In the genomic region with DNA sequence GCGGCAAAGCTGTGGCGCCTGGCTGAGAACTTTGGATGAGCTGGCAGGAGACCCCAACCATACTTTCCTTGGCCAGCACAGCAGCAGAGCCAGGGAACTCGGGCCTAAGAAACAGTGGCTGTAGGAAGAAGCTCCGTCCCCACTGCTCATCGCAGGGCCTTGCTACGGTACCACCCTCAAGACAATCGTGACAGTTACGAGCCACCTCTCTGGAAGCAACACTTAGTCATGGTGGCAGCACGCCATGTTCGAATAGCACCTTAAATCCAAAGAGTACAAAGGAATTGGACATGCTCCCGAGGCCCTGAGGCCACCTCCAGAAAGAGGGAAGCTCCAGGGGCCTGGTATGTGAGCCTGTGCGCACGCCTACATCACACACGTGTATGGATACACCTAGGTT, we compare ENCODE assay signal across 21 mouse cellular contexts.
DNase-seq lines count a peak whose midpoint lies in the region; ATAC-seq and TF ChIP-seq lines count a peak whose summit lies in the region.
"Had no signal": no experiment of that assay in that cellular context is flagged by ENCODE, and none has a peak within 500 bp of the region (broad histone marks: within the 10 kb centered on the region; RNA-seq: fewer than 3 reads in every experiment).

No protein-coding gene starts in this region.

- no peak for TF ChIP-seq POLR2A in olfactory bulb, adult 2 months (IDR thresholded peaks at IDR 0.05; ENCODE audit: insufficient read depth, low read depth, low read length)

- no peak overlapping the region for H3K9ac ChIP-seq in hindbrain, embryonic 13.5 days
- H3K9ac ChIP-seq in hindbrain, embryonic 11.5 days (ENCODE audit: low read depth, low read length): no peak overlapping the region
- no peak overlapping the region for H3K9ac ChIP-seq in midbrain, embryonic 16.5 days (ENCODE audit: low read depth, low read length)
- H3K9ac ChIP-seq: heart, embryonic 15.5 days; limb, embryonic 13.5 days; liver, embryonic 14.5 days had no signal

- DNase-seq in hindbrain, embryonic 11.5 days (ENCODE audit: low spot score): no peak
- DNase-seq in midbrain, embryonic 10.5 days (ENCODE audit: low spot score): no peak
- DNase-seq in frontal cortex, postnatal 25 days (ENCODE audit: low spot score in 2 of 2): peak; percentile 24 to 26
- no peak for DNase-seq in retina, embryonic 14.5 days (ENCODE audit: low spot score)
- no peak for DNase-seq in embryo, embryonic 10.5 days (ENCODE audit: low spot score)
- DNase-seq: adrenal gland, postnatal 14 days; gastrocnemius, adult 2 months; heart, adult 18-20 months; layer of hippocampus, adult 9-11 months; retina, postnatal 1 day had no signal

- no peak overlapping the region for H3K4me2 ChIP-seq in hindbrain, embryonic 13.5 days
- H3K4me2 ChIP-seq in hindbrain, embryonic 11.5 days (replicated peaks; ENCODE audit: low read depth, low read length): no peak overlapping the region
- no peak overlapping the region for H3K4me2 ChIP-seq in midbrain, embryonic 16.5 days (ENCODE audit: low read length)
- H3K4me2 ChIP-seq: heart, embryonic 15.5 days; limb, embryonic 13.5 days had no signal

- H3K4me3 ChIP-seq in hindbrain, embryonic 13.5 days: no peak overlapping the region
- no peak overlapping the region for H3K4me3 ChIP-seq in hindbrain, embryonic 11.5 days (ENCODE audit: low read depth, low read length)
- no peak overlapping the region for H3K4me3 ChIP-seq in midbrain, embryonic 16.5 days (ENCODE audit: low read depth, low read length)
- no peak overlapping the region for H3K4me3 ChIP-seq in midbrain, embryonic 10.5 days
- no peak overlapping the region for H3K4me3 ChIP-seq in olfactory bulb, adult 2 months (ENCODE audit: insufficient read depth, low read depth, low read length)
- H3K4me3 ChIP-seq: forebrain, embryonic 10.5 days; gastrocnemius, adult 2 months; heart, embryonic 15.5 days; limb, embryonic 13.5 days had no signal

- H3K9me3 ChIP-seq in hindbrain, embryonic 13.5 days: no peaks in the 10 kb centered on the region
- H3K9me3 ChIP-seq in hindbrain, embryonic 11.5 days (ENCODE audit: control insufficient read depth, low read length): no peaks in the 10 kb centered on the region
- H3K9me3 ChIP-seq in midbrain, embryonic 16.5 days (replicated peaks; ENCODE audit: control insufficient read depth, low read length, poor library complexity, severe bottlenecking): no peaks in the 10 kb centered on the region
- no peaks in the 10 kb centered on the region for H3K9me3 ChIP-seq in midbrain, embryonic 10.5 days (replicated peaks)
- H3K9me3 ChIP-seq: forebrain, embryonic 10.5 days; heart, embryonic 15.5 days; limb, embryonic 13.5 days had no signal

- peaks cover 40% of the 10 kb centered on the region for H3K4me1 ChIP-seq in hindbrain, embryonic 13.5 days (replicated peaks)
- H3K4me1 ChIP-seq in hindbrain, embryonic 11.5 days (replicated peaks; ENCODE audit: control insufficient read depth, insufficient read depth, low read length): peaks cover 2% of the 10 kb centered on the region; the same call in 1 of the 2 replicates
- H3K4me1 ChIP-seq in midbrain, embryonic 16.5 days (ENCODE audit: control insufficient read depth, insufficient read depth, low read length): peaks cover 25% of the 10 kb centered on the region
- peaks cover 22% of the 10 kb centered on the region for H3K4me1 ChIP-seq in midbrain, embryonic 10.5 days
- peaks cover 36% of the 10 kb centered on the region for H3K4me1 ChIP-seq in olfactory bulb, adult 2 months (ENCODE audit: control insufficient read depth, insufficient read depth, low read length)

- no peak for TF ChIP-seq CTCF in olfactory bulb, adult 2 months (IDR thresholded peaks at IDR 0.05; ENCODE audit: insufficient read depth, low read depth, low read length)

- no peaks in the 10 kb centered on the region for H3K36me3 ChIP-seq in hindbrain, embryonic 13.5 days
- H3K36me3 ChIP-seq in hindbrain, embryonic 11.5 days (ENCODE audit: control insufficient read depth, insufficient read depth, low read length): no peaks in the 10 kb centered on the region
- H3K36me3 ChIP-seq in midbrain, embryonic 16.5 days (ENCODE audit: control insufficient read depth, insufficient read depth, low read length): no peaks in the 10 kb centered on the region
- no peaks in the 10 kb centered on the region for H3K36me3 ChIP-seq in midbrain, embryonic 10.5 days
- H3K36me3 ChIP-seq: forebrain, embryonic 10.5 days; heart, embryonic 15.5 days; limb, embryonic 13.5 days had no signal

- ATAC-seq in hindbrain, embryonic 13.5 days (ENCODE audit: low FRiP score): no peak
- no peak for ATAC-seq in hindbrain, embryonic 11.5 days (ENCODE audit: low FRiP score)
- no peak for ATAC-seq in midbrain, embryonic 16.5 days
- ATAC-seq: activated CD4-positive, CD25-positive, alpha-beta regulatory T cell, adult 4 months; intestine, embryonic 16.5 days; Patski had no signal

- 85% methylated on average over 14 of the region's 14 CpGs for WGBS in hindbrain, embryonic 13.5 days
- 90% methylated on average over 14 of the region's 14 CpGs for WGBS in hindbrain, embryonic 11.5 days
- WGBS in midbrain, embryonic 16.5 days: 85% methylated on average over 14 of the region's 14 CpGs
- WGBS in midbrain, embryonic 10.5 days: 90% methylated on average over 14 of the region's 14 CpGs
- WGBS in olfactory bulb, adult 2 months: 52% methylated on average over 14 of the region's 14 CpGs

- H3K27me3 ChIP-seq in hindbrain, embryonic 13.5 days: no peaks in the 10 kb centered on the region
- no peaks in the 10 kb centered on the region for H3K27me3 ChIP-seq in hindbrain, embryonic 11.5 days (ENCODE audit: control insufficient read depth, insufficient read depth, low read length)
- H3K27me3 ChIP-seq in midbrain, embryonic 16.5 days (ENCODE audit: control insufficient read depth, insufficient read depth, low read depth, low read length): no peaks in the 10 kb centered on the region
- no peaks in the 10 kb centered on the region for H3K27me3 ChIP-seq in midbrain, embryonic 10.5 days (ENCODE audit: low read depth, poor library complexity, severe bottlenecking)
- H3K27me3 ChIP-seq: heart, embryonic 15.5 days; limb, embryonic 13.5 days; Patski had no signal

- H3K27ac ChIP-seq in hindbrain, embryonic 13.5 days: peak overlapping the region; percentile 24; the same call in 1 of the 2 replicates
- no peak overlapping the region for H3K27ac ChIP-seq in hindbrain, embryonic 11.5 days (ENCODE audit: low read depth, low read length)
- H3K27ac ChIP-seq in midbrain, embryonic 16.5 days (ENCODE audit: low read length): peak overlapping the region; percentile 88
- H3K27ac ChIP-seq in midbrain, embryonic 10.5 days (replicated peaks): no peak overlapping the region
- H3K27ac ChIP-seq in olfactory bulb, adult 2 months (ENCODE audit: insufficient read depth, low read depth, low read length): 0 out of 2 replicates have a peak overlapping the region, but pooled peaks have one; percentile 39
- H3K27ac ChIP-seq: forebrain, embryonic 10.5 days; gastrocnemius, adult 2 months; heart, embryonic 15.5 days; kidney, postnatal 0 days; limb, embryonic 13.5 days; liver, embryonic 14.5 days had no signal

Comparison
In these comparisons a context has a peak if more than half of its experiments do, and no peak if none do; other contexts are left out.
1. H3K27ac ChIP-seq: peak in hindbrain, embryonic 13.5 days (single experiment), midbrain, embryonic 16.5 days (single experiment) and olfactory bulb, adult 2 months (single experiment); none in hindbrain, embryonic 11.5 days (single experiment) and midbrain, embryonic 10.5 days (single experiment).
2. DNase-seq: peak in frontal cortex, postnatal 25 days (2 of 2); none in hindbrain, embryonic 11.5 days (single experiment), midbrain, embryonic 10.5 days (single experiment), retina, embryonic 14.5 days (single experiment) and embryo, embryonic 10.5 days (single experiment).